Mouse (Mus musculus): ENCODE measurements at regions not wholly inside any gene's neighbourhood (a gene's known extent, or its start where the extent isn't known, plus 50 kb on each side); places are given as distances from the start of the nearest gene placed in this dataset.

- Histone ChIP-seq H3K36me3 (ENCODE audit: control insufficient read depth, insufficient read depth) (no peaks in the 10 kb centered on the region), H3K79me2 (ENCODE audit: control insufficient read depth, insufficient read depth) (no peaks in the 10 kb centered on the region), H3K4me3 (no peak overlapping the region), H3K4me2 (ENCODE audit: low read depth) (no peak overlapping the region), H3K27me3 (ENCODE audit: control insufficient read depth, insufficient read depth, insufficient read length) (no peaks in the 10 kb centered on the region), H3ac (ENCODE audit: control insufficient read depth, insufficient read length) (no peak overlapping the region)
- TF ChIP-seq MYOG (IDR thresholded peaks at IDR 0.05; ENCODE audit: control insufficient read depth in 1 of 3, insufficient read depth in 1 of 3, insufficient read length in 2 of 3, low read depth in 2 of 3) = no peak
- no peak for TF ChIP-seq TCF3 (IDR thresholded peaks at IDR 0.05; ENCODE audit: insufficient read length, low read depth)
- no peak for TF ChIP-seq POLR2AphosphoS2 (IDR thresholded peaks at IDR 0.05; ENCODE audit: insufficient read length, low read depth)
- no peak for TF ChIP-seq E2F4 (IDR thresholded peaks at IDR 0.05; ENCODE audit: insufficient read depth)
- TF ChIP-seq MYOD1 (IDR thresholded peaks at IDR 0.05; ENCODE audit: control insufficient read depth in 1 of 3, insufficient read length in 2 of 3, low read depth in 2 of 3) = no peak
- TF ChIP-seq USF1 (IDR thresholded peaks at IDR 0.05; ENCODE audit: low read depth) = no peak
- no peak for TF ChIP-seq SRF (IDR thresholded peaks at IDR 0.05; ENCODE audit: control insufficient read depth, insufficient read length, low read depth)
- TF ChIP-seq MAX (IDR thresholded peaks at IDR 0.05; ENCODE audit: low read depth) = no peak
- no peak for TF ChIP-seq TCF12 (IDR thresholded peaks at IDR 0.05; ENCODE audit: insufficient read depth, poor library complexity, severe bottlenecking)
- TF ChIP-seq POLR2A (IDR thresholded peaks at IDR 0.05; ENCODE audit: insufficient read length, low read depth) = no peak
- no peak for TF ChIP-seq REST (IDR thresholded peaks at IDR 0.05; ENCODE audit: insufficient read depth, insufficient read length)
- no peak for TF ChIP-seq CEBPB (IDR thresholded peaks at IDR 0.05; ENCODE audit: insufficient read depth, poor library complexity, severe bottlenecking)
Observed at GRCm38 (mm10) chr2:48563636-48564035, 250.3 kb upstream of the Acvr2a start.

- no peak for TF ChIP-seq USF1 (IDR thresholded peaks at IDR 0.05; ENCODE audit: low read depth)
- TF ChIP-seq POLR2AphosphoS2 (IDR thresholded peaks at IDR 0.05; ENCODE audit: insufficient read length, low read depth) = no peak
- TF ChIP-seq POLR2A (IDR thresholded peaks at IDR 0.05; ENCODE audit: insufficient read length, low read depth) = no peak
- no peak for TF ChIP-seq CEBPB (IDR thresholded peaks at IDR 0.05; ENCODE audit: insufficient read depth, poor library complexity, severe bottlenecking)
- no peak for TF ChIP-seq E2F4 (IDR thresholded peaks at IDR 0.05; ENCODE audit: insufficient read depth)
- TF ChIP-seq TCF3 (IDR thresholded peaks at IDR 0.05; ENCODE audit: insufficient read length, low read depth) = no peak
- no peak for TF ChIP-seq TCF12 (IDR thresholded peaks at IDR 0.05; ENCODE audit: insufficient read depth, poor library complexity, severe bottlenecking)
- no peak for TF ChIP-seq SRF (IDR thresholded peaks at IDR 0.05; ENCODE audit: control insufficient read depth, insufficient read length, low read depth)
- TF ChIP-seq MYOD1 (IDR thresholded peaks at IDR 0.05; ENCODE audit: control insufficient read depth in 1 of 3, insufficient read length in 2 of 3, low read depth in 2 of 3) = no peak
- TF ChIP-seq REST (IDR thresholded peaks at IDR 0.05; ENCODE audit: insufficient read depth, insufficient read length) = no peak
- TF ChIP-seq MYOG (IDR thresholded peaks at IDR 0.05; ENCODE audit: control insufficient read depth in 1 of 3, insufficient read depth in 1 of 3, insufficient read length in 2 of 3, low read depth in 2 of 3) = no peak
- TF ChIP-seq MAX (IDR thresholded peaks at IDR 0.05; ENCODE audit: low read depth) = no peak
- no peak overlapping the region for H3K4me3 ChIP-seq
- no peaks in the 10 kb centered on the region for H3K36me3 ChIP-seq (ENCODE audit: control insufficient read depth, insufficient read depth)
- no peaks in the 10 kb centered on the region for H3K27me3 ChIP-seq (ENCODE audit: control insufficient read depth, insufficient read depth, insufficient read length)
- H3ac ChIP-seq (ENCODE audit: control insufficient read depth, insufficient read length) = no peak overlapping the region
- no peaks in the 10 kb centered on the region for H3K79me2 ChIP-seq (ENCODE audit: control insufficient read depth, insufficient read depth)
- H3K4me2 ChIP-seq (ENCODE audit: low read depth) = no peak overlapping the region
Observed at GRCm38 (mm10) chr2:48564170-48564569, 249.7 kb upstream of the Acvr2a start.

GRCm38 (mm10) chr2:48567871-48568270 lies 246.0 kb upstream of the Acvr2a start:
- H3K36me3 ChIP-seq (ENCODE audit: control insufficient read depth, insufficient read depth) = no peaks in the 10 kb centered on the region
- H3K27me3 ChIP-seq (ENCODE audit: control insufficient read depth, insufficient read depth, insufficient read length) = no peaks in the 10 kb centered on the region
- H3K4me2 ChIP-seq (ENCODE audit: low read depth) = peak overlapping the region; percentile 38
- H3K4me3 ChIP-seq = no peak overlapping the region
- TF ChIP-seq USF1 (IDR thresholded peaks at IDR 0.05; ENCODE audit: low read depth) (no peak), CEBPB (IDR thresholded peaks at IDR 0.05; ENCODE audit: insufficient read depth, poor library complexity, severe bottlenecking) (no peak), POLR2AphosphoS2 (IDR thresholded peaks at IDR 0.05; ENCODE audit: insufficient read length, low read depth) (no peak), POLR2A (IDR thresholded peaks at IDR 0.05; ENCODE audit: insufficient read length, low read depth) (no peak), TCF12 (IDR thresholded peaks at IDR 0.05; ENCODE audit: insufficient read depth, poor library complexity, severe bottlenecking) (no peak), E2F4 (IDR thresholded peaks at IDR 0.05; ENCODE audit: insufficient read depth) (no peak), TCF3 (IDR thresholded peaks at IDR 0.05; ENCODE audit: insufficient read length, low read depth) (no peak), MYOD1 (IDR thresholded peaks at IDR 0.05; ENCODE audit: control insufficient read depth in 1 of 3, insufficient read length in 2 of 3, low read depth in 2 of 3) (no peak)
- H3K79me2 ChIP-seq (ENCODE audit: control insufficient read depth, insufficient read depth) = no peaks in the 10 kb centered on the region
- H3ac ChIP-seq (ENCODE audit: control insufficient read depth, insufficient read length) = no peak overlapping the region

GRCm38 (mm10) chr2:48586162-48586830 lies 227.6 kb upstream of the Acvr2a start:
- H3K4me3 ChIP-seq = no peak overlapping the region
- no peak overlapping the region for H3K4me2 ChIP-seq (ENCODE audit: low read depth)
- TF ChIP-seq TCF12 (IDR thresholded peaks at IDR 0.05; ENCODE audit: insufficient read depth, poor library complexity, severe bottlenecking) = no peak
- TF ChIP-seq POLR2AphosphoS2 (IDR thresholded peaks at IDR 0.05; ENCODE audit: insufficient read length, low read depth) = no peak
- no peak overlapping the region for H3ac ChIP-seq (ENCODE audit: control insufficient read depth, insufficient read length)
- H3K79me2 ChIP-seq (ENCODE audit: control insufficient read depth, insufficient read depth) = no peaks in the 10 kb centered on the region
- no peaks in the 10 kb centered on the region for H3K27me3 ChIP-seq (ENCODE audit: control insufficient read depth, insufficient read depth, insufficient read length)
- H3K36me3 ChIP-seq (ENCODE audit: control insufficient read depth, insufficient read depth) = no peaks in the 10 kb centered on the region

- Histone ChIP-seq H3K4me3 (no peak overlapping the region), H3K4me2 (ENCODE audit: low read depth) (no peak overlapping the region), H3K79me2 (ENCODE audit: control insufficient read depth, insufficient read depth) (no peaks in the 10 kb centered on the region), H3K27me3 (ENCODE audit: control insufficient read depth, insufficient read depth, insufficient read length) (no peaks in the 10 kb centered on the region), H3ac (ENCODE audit: control insufficient read depth, insufficient read length) (no peak overlapping the region), H3K36me3 (ENCODE audit: control insufficient read depth, insufficient read depth) (no peaks in the 10 kb centered on the region)
- TF ChIP-seq CEBPB (IDR thresholded peaks at IDR 0.05; ENCODE audit: insufficient read depth, poor library complexity, severe bottlenecking) (no peak), SRF (IDR thresholded peaks at IDR 0.05; ENCODE audit: control insufficient read depth, insufficient read length, low read depth) (no peak), TCF3 (IDR thresholded peaks at IDR 0.05; ENCODE audit: insufficient read length, low read depth) (no peak), E2F4 (IDR thresholded peaks at IDR 0.05; ENCODE audit: insufficient read depth) (no peak), MYOD1 (IDR thresholded peaks at IDR 0.05; ENCODE audit: control insufficient read depth in 1 of 3, insufficient read length in 2 of 3, low read depth in 2 of 3) (no peak), MYOG (IDR thresholded peaks at IDR 0.05; ENCODE audit: control insufficient read depth in 1 of 3, insufficient read depth in 1 of 3, insufficient read length in 2 of 3, low read depth in 2 of 3) (no peak), REST (IDR thresholded peaks at IDR 0.05; ENCODE audit: insufficient read depth, insufficient read length) (no peak), POLR2AphosphoS2 (IDR thresholded peaks at IDR 0.05; ENCODE audit: insufficient read length, low read depth) (no peak), MAX (IDR thresholded peaks at IDR 0.05; ENCODE audit: low read depth) (no peak), USF1 (IDR thresholded peaks at IDR 0.05; ENCODE audit: low read depth) (no peak), TCF12 (IDR thresholded peaks at IDR 0.05; ENCODE audit: insufficient read depth, poor library complexity, severe bottlenecking) (no peak), POLR2A (IDR thresholded peaks at IDR 0.05; ENCODE audit: insufficient read length, low read depth) (no peak)
Observed at GRCm38 (mm10) chr2:48586831-48587169, 227.1 kb upstream of the Acvr2a start.

Measured in myocyte (in vitro differentiated cells).